Comparison of ENCODE assay signal across 9 mouse cellular contexts in genomic region chr12:29083426-29084221, GRCm38 (mm10).
DNase-seq lines count a peak whose midpoint lies in the region; ATAC-seq and TF ChIP-seq lines count a peak whose summit lies in the region.
"Had no signal": no experiment of that assay in that cellular context is flagged by ENCODE, and none has a peak within 500 bp of the region (broad histone marks: within the 10 kb centered on the region; RNA-seq: fewer than 3 reads in every experiment).

No protein-coding gene starts in this region.

- 0 out of 2 replicates have a peak, but pooled peaks cover 19% of the 10 kb centered on the region for H3K4me1 ChIP-seq in hindbrain, postnatal 0 days (ENCODE audit: insufficient read depth, low read length)
- peaks cover 20% of the 10 kb centered on the region for H3K4me1 ChIP-seq in neural tube, embryonic 15.5 days
- H3K4me1 ChIP-seq in intestine, embryonic 16.5 days (ENCODE audit: control insufficient read depth, insufficient read depth, low read length): no peaks in the 10 kb centered on the region
- H3K4me1 ChIP-seq: limb, embryonic 12.5 days had no signal

- intact Hi-C loops in heart, postnatal 10 days (cut with DNase I): no loop called here

- H3K9me3 ChIP-seq in hindbrain, postnatal 0 days (ENCODE audit: low read length): no peaks in the 10 kb centered on the region
- no peaks in the 10 kb centered on the region for H3K9me3 ChIP-seq in neural tube, embryonic 15.5 days (replicated peaks)
- no peaks in the 10 kb centered on the region for H3K9me3 ChIP-seq in intestine, embryonic 16.5 days (ENCODE audit: control insufficient read depth, low read length)
- H3K9me3 ChIP-seq: limb, embryonic 12.5 days had no signal

- H3K27me3 ChIP-seq in hindbrain, postnatal 0 days (ENCODE audit: insufficient read depth, low read length): no peaks in the 10 kb centered on the region
- H3K27me3 ChIP-seq in neural tube, embryonic 15.5 days (replicated peaks): no peaks in the 10 kb centered on the region
- no peaks in the 10 kb centered on the region for H3K27me3 ChIP-seq in intestine, embryonic 16.5 days (replicated peaks; ENCODE audit: control insufficient read depth, insufficient read depth, low read length)
- H3K27me3 ChIP-seq: limb, embryonic 12.5 days had no signal

- H3K36me3 ChIP-seq in hindbrain, postnatal 0 days (ENCODE audit: insufficient read depth, low read length): no peaks in the 10 kb centered on the region
- H3K36me3 ChIP-seq in neural tube, embryonic 15.5 days: no peaks in the 10 kb centered on the region
- H3K36me3 ChIP-seq in intestine, embryonic 16.5 days (ENCODE audit: control insufficient read depth, insufficient read depth, low read length): no peaks in the 10 kb centered on the region
- H3K36me3 ChIP-seq: limb, embryonic 12.5 days had no signal

- peak; percentile 79 for DNase-seq in heart, adult 11 months
- DNase-seq in heart, adult 9 months (ENCODE audit: low spot score in 2 of 2): no peak
- peak; percentile 79 for DNase-seq in cerebellum, postnatal 10 days
- peak; percentile 59 for DNase-seq in hindbrain, postnatal 0 days (ENCODE audit: low spot score)
- DNase-seq in heart, postnatal 10 days: no peak
- no peak for DNase-seq in lung, adult 18-20 months

- H3K9ac ChIP-seq in hindbrain, postnatal 0 days (replicated peaks; ENCODE audit: low read length): 0 out of 2 replicates have a peak overlapping the region, but pooled peaks have one; percentile 13
- H3K9ac ChIP-seq in neural tube, embryonic 15.5 days (replicated peaks): no peak overlapping the region
- no peak overlapping the region; the same call in 1 of the 2 replicates for H3K9ac ChIP-seq in intestine, embryonic 16.5 days (ENCODE audit: low read depth, low read length)
- H3K9ac ChIP-seq: limb, embryonic 12.5 days had no signal

- no peak overlapping the region for H3K4me3 ChIP-seq in hindbrain, postnatal 0 days (ENCODE audit: low read length)
- H3K4me3 ChIP-seq in neural tube, embryonic 15.5 days (replicated peaks): no peak overlapping the region
- H3K4me3 ChIP-seq in intestine, embryonic 16.5 days (ENCODE audit: low read length): no peak overlapping the region
- H3K4me3 ChIP-seq: limb, embryonic 12.5 days had no signal

- H3K27ac ChIP-seq in hindbrain, postnatal 0 days: peak overlapping the region; percentile 76
- peak overlapping the region; percentile 86 for H3K27ac ChIP-seq in neural tube, embryonic 15.5 days (replicated peaks)
- H3K27ac ChIP-seq in intestine, embryonic 16.5 days (ENCODE audit: low read length): no peak overlapping the region
- H3K27ac ChIP-seq: limb, embryonic 12.5 days had no signal

- WGBS in hindbrain, postnatal 0 days: 23% methylated on average over 13 of the region's 13 CpGs
- 30% methylated on average over 13 of the region's 13 CpGs for WGBS in neural tube, embryonic 15.5 days
- WGBS in intestine, embryonic 16.5 days: 59% methylated on average over 13 of the region's 13 CpGs

- no peak for TF ChIP-seq CTCF in hindbrain, postnatal 0 days (IDR thresholded peaks at IDR 0.05; ENCODE audit: low read depth)

- ATAC-seq in hindbrain, postnatal 0 days: peak; percentile 85
- peak; percentile 79 for ATAC-seq in neural tube, embryonic 15.5 days (ENCODE audit: low FRiP score)
- no peak for ATAC-seq in intestine, embryonic 16.5 days

- no peak overlapping the region for H3K4me2 ChIP-seq in hindbrain, postnatal 0 days (ENCODE audit: low read depth, low read length)
- peak overlapping the region; percentile 11 for H3K4me2 ChIP-seq in neural tube, embryonic 15.5 days
- H3K4me2 ChIP-seq in intestine, embryonic 16.5 days (ENCODE audit: low read depth, low read length): no peak overlapping the region
- H3K4me2 ChIP-seq: limb, embryonic 12.5 days had no signal

Comparison
In these comparisons a context has a peak if more than half of its experiments do, and no peak if none do; other contexts are left out.
1. DNase-seq: peak in heart, adult 11 months (single experiment), cerebellum, postnatal 10 days (2 of 2) and hindbrain, postnatal 0 days (single experiment); none in heart, adult 9 months (0 of 2), heart, postnatal 10 days (0 of 2) and lung, adult 18-20 months (0 of 2).